Mouse (Mus musculus) ES-Bruce4 (cell line): ENCODE measurements at regions not wholly inside any gene's neighbourhood (a gene's known extent, or its start where the extent isn't known, plus 50 kb on each side); places are given as distances from the start of the nearest gene placed in this dataset.

Experiments
- H3K27ac ChIP-seq: 2 replicates; pipeline ENCODE4 v1.5.1; 2012; ENCODE audit warnings: low read length, inconsistent platforms; ENCODE audit not compliant: insufficient read depth
- H3K27me3 ChIP-seq: 2 replicates; pipeline ENCODE4 v1.6.1; 2012; ENCODE audit warnings: mild to moderate bottlenecking, low read length, inconsistent platforms; ENCODE audit not compliant: control insufficient read depth, poor library complexity, insufficient read depth, severe bottlenecking
- H3K36me3 ChIP-seq: 2 replicates; pipeline ENCODE4 v1.6.1; 2012; ENCODE audit warnings: inconsistent platforms, mild to moderate bottlenecking, low read length, moderate library complexity; ENCODE audit not compliant: control insufficient read depth, poor library complexity, insufficient read depth, severe bottlenecking
- H3K4me1 ChIP-seq: one replicate; pipeline ENCODE4 v1.8.1; 2011; ENCODE audit warnings: low read length; ENCODE audit not compliant: control insufficient read depth, insufficient read depth
- H3K4me3 ChIP-seq: 2 replicates; pipeline ENCODE4 v1.5.1; 2011; ENCODE audit warnings: low read depth, mild to moderate bottlenecking, low read length
- H3K9ac ChIP-seq: 2 replicates; pipeline ENCODE4 v1.6.1; 2012; ENCODE audit warnings: low read depth, mild to moderate bottlenecking, inconsistent platforms; ENCODE audit not compliant: poor library complexity, severe bottlenecking
- H3K9me3 ChIP-seq: replicated peaks from 2 replicates; pipeline ENCODE4 v1.6.1; 2012; ENCODE audit warnings: mild to moderate bottlenecking, low read length, inconsistent platforms; ENCODE audit not compliant: control insufficient read depth, poor library complexity, insufficient read depth, severe bottlenecking
- CTCF ChIP-seq: IDR thresholded peaks from one replicate; pipeline ENCODE4 v1.8.1; 2011; ENCODE audit warnings: low read depth, low read length
- EP300 ChIP-seq: IDR thresholded peaks from 2 replicates; pipeline ENCODE4 v1.6.1; 2011; ENCODE audit warnings: low read depth, low read length; ENCODE audit not compliant: insufficient read depth
- POLR2A ChIP-seq: IDR thresholded peaks from one replicate; pipeline ENCODE4 v1.8.1; 2011; ENCODE audit warnings: low read length; ENCODE audit not compliant: insufficient read depth

DNA sequence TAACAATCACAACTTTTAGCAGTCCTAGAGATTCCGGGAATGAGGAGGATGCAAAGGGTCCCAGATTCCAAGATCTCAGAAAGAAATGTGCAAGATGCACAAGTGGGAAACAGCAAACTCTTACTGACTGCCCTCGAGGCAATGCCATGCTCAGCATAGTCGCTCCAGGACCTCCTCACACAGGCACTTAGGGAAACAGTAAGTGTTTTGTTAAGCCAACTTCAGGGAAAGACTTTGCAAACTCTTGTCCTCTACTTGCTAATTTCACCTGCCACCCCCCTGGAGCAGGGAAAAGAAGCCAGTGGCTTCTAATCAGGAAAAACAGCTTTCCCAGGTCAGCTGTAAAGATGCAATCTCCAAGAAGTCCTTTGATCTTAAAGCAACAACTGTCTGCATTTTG is 361.4 kb upstream of the Tenm4 start:
- no peak overlapping the region for H3K4me3 ChIP-seq
- no peak overlapping the region for H3K27ac ChIP-seq
- TF ChIP-seq CTCF (no peak), EP300 (no peak), POLR2A (no peak)
- H3K4me1 ChIP-seq, result no peaks in the 10 kb centered on the region
- no peak overlapping the region for H3K9ac ChIP-seq
- no peaks in the 10 kb centered on the region for H3K27me3 ChIP-seq
- no peaks in the 10 kb centered on the region for H3K9me3 ChIP-seq
- no peaks in the 10 kb centered on the region for H3K36me3 ChIP-seq

- no peaks in the 10 kb centered on the region for H3K36me3 ChIP-seq
- H3K9ac ChIP-seq, result no peak overlapping the region
- no peak for TF ChIP-seq POLR2A
- no peak for TF ChIP-seq EP300
- TF ChIP-seq CTCF, result no peak
- no peaks in the 10 kb centered on the region for H3K4me1 ChIP-seq
- no peak overlapping the region for H3K4me3 ChIP-seq
- no peak overlapping the region for H3K27ac ChIP-seq
- no peaks in the 10 kb centered on the region for H3K27me3 ChIP-seq
- H3K9me3 ChIP-seq, result no peaks in the 10 kb centered on the region
These were observed 360.9 kb upstream of the Tenm4 start for GRCm38 (mm10) chr7:95810096-95810495.

- Histone ChIP-seq H3K4me1 (no peaks in the 10 kb centered on the region), H3K9me3 (no peaks in the 10 kb centered on the region), H3K27me3 (no peaks in the 10 kb centered on the region), H3K36me3 (no peaks in the 10 kb centered on the region), H3K4me3 (no peak overlapping the region), H3K9ac (no peak overlapping the region), H3K27ac (no peak overlapping the region)
- TF ChIP-seq EP300, result 0 out of 2 replicates have a peak, but pooled peaks have one; percentile 10
- TF ChIP-seq POLR2A, result no peak
These were observed 356.2 kb upstream of the Tenm4 start for GRCm38 (mm10) chr7:95814865-95815264.

GRCm38 (mm10) chr7:95823539-95823938 is 347.5 kb upstream of the Tenm4 start:
- Histone ChIP-seq H3K4me1 (no peaks in the 10 kb centered on the region), H3K9me3 (no peaks in the 10 kb centered on the region), H3K27ac (no peak overlapping the region), H3K36me3 (no peaks in the 10 kb centered on the region), H3K27me3 (no peaks in the 10 kb centered on the region), H3K4me3 (no peak overlapping the region), H3K9ac (no peak overlapping the region)
- TF ChIP-seq POLR2A (no peak), EP300 (no peak), CTCF (no peak)

DNA sequence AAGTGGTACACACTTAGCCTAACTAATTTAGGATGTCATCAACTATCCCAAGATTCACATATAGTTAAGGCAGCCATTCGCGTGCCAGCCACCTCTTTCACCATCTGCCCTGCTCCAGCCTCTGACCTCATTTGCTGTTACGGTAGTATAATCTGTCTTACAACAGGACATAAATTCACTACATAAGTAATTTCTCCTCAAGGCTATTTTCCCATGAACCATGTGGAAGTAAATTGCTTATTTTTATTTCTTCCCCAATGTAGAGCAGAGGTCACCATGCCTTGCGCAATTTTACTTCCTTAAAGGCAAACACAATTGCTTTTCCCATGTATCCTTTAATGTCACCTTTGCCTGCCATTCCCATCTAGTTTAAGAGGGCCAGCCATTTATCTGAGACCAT is 341.2 kb upstream of the Tenm4 start:
- no peak for TF ChIP-seq POLR2A
- TF ChIP-seq EP300, result no peak
- TF ChIP-seq CTCF, result no peak
- no peaks in the 10 kb centered on the region for H3K4me1 ChIP-seq
- H3K9me3 ChIP-seq, result no peaks in the 10 kb centered on the region
- no peaks in the 10 kb centered on the region for H3K36me3 ChIP-seq
- no peak overlapping the region for H3K9ac ChIP-seq
- H3K4me3 ChIP-seq, result no peak overlapping the region
- H3K27ac ChIP-seq, result no peak overlapping the region
- no peaks in the 10 kb centered on the region; the same call in 1 of the 2 replicates for H3K27me3 ChIP-seq

- Histone ChIP-seq H3K36me3 (no peaks in the 10 kb centered on the region), H3K27me3 (no peaks in the 10 kb centered on the region), H3K9me3 (no peaks in the 10 kb centered on the region), H3K4me3 (no peak overlapping the region), H3K9ac (no peak overlapping the region), H3K27ac (no peak overlapping the region), H3K4me1 (no peaks in the 10 kb centered on the region)
- TF ChIP-seq EP300 (no peak), POLR2A (no peak), CTCF (no peak)
These were observed 336.7 kb upstream of the Tenm4 start for GRCm38 (mm10) chr7:95834236-95834919.
